ENCODE assay signal across 7 mouse cellular contexts in genomic region chr2:102006143-102006542, GRCm38 (mm10).
DNase-seq lines count a peak whose midpoint lies in the region; ATAC-seq and TF ChIP-seq lines count a peak whose summit lies in the region.

No protein-coding gene starts in this region.

- DNase-seq in MN1 (ENCODE audit: low spot score): peak; percentile 49
- peak; percentile 72 for DNase-seq in embryo, embryonic 10.5 days (ENCODE audit: low spot score)
- peak; percentile 66 for DNase-seq in heart, postnatal 0 days (ENCODE audit: low spot score)
- peak; percentile 67 for DNase-seq in mesoderm, embryonic 11.5 days (ENCODE audit: low read depth, low spot score)
- no peak for DNase-seq in right cerebral cortex, postnatal 10 days (ENCODE audit: low spot score in 2 of 2)
- DNase-seq in adrenal gland, postnatal 4 days (ENCODE audit: low spot score in 2 of 2): no peak
- no peak for DNase-seq in spleen, postnatal 10 days (ENCODE audit: low spot score in 2 of 2)

- no peaks in the 10 kb centered on the region for H3K27me3 ChIP-seq in heart, postnatal 0 days (ENCODE audit: control insufficient read depth, insufficient read depth, low read length)

- ATAC-seq in heart, postnatal 0 days (ENCODE audit: insufficient read depth, low read depth): peak; percentile 82

- WGBS in heart, postnatal 0 days: 14% methylated on average over 4 of the region's 4 CpGs

- no peaks in the 10 kb centered on the region for H3K36me3 ChIP-seq in heart, postnatal 0 days (replicated peaks; ENCODE audit: control insufficient read depth, insufficient read depth, low read length)

- no peak for TF ChIP-seq CTCF in heart, postnatal 0 days (IDR thresholded peaks at IDR 0.05; ENCODE audit: low read depth)

- H3K4me2 ChIP-seq in heart, postnatal 0 days (ENCODE audit: low read depth, low read length): no peak overlapping the region

- peaks cover 44% of the 10 kb centered on the region for H3K4me1 ChIP-seq in heart, postnatal 0 days (ENCODE audit: control insufficient read depth, insufficient read depth)

- H3K9ac ChIP-seq in heart, postnatal 0 days (replicated peaks; ENCODE audit: low read depth, low read length): no peak overlapping the region

- H3K27ac ChIP-seq in heart, postnatal 0 days (ENCODE audit: low read depth): peak overlapping the region; percentile 73

- no peak for TF ChIP-seq EP300 in heart, postnatal 0 days (IDR thresholded peaks at IDR 0.05; ENCODE audit: low read depth)

- H3K9me3 ChIP-seq in heart, postnatal 0 days (replicated peaks; ENCODE audit: control insufficient read depth, low read length): no peaks in the 10 kb centered on the region

- H3K4me3 ChIP-seq in heart, postnatal 0 days (ENCODE audit: low read depth, low read length): no peak overlapping the region

Comparison
In these comparisons a context has a peak if more than half of its experiments do, and no peak if none do; other contexts are left out.
1. DNase-seq: peak in MN1 (single experiment), embryo, embryonic 10.5 days (single experiment), heart, postnatal 0 days (single experiment) and mesoderm, embryonic 11.5 days (single experiment); none in right cerebral cortex, postnatal 10 days (0 of 2), adrenal gland, postnatal 4 days (0 of 2) and spleen, postnatal 10 days (0 of 2).